Mouse (Mus musculus) lung, embryonic 14.5 days (tissue): ENCODE data around the gene Slc5a2. TPM values are rescaled to one million over a fixed set of nuclear protein-coding genes. Genes with fewer than 3 reads are reported as not detected.
A peak's percentile ranks its signal among the peaks of the same experiment; 100 is the strongest.

Experiments
- ATAC-seq: fragments of 200-750 bp; cut with Nextera tagmentation; 2 replicates; pipeline ENCODE4 v1.8.0; 2017; ENCODE audit warnings: mild to moderate bottlenecking, moderate TSS enrichment, moderate library complexity; ENCODE audit not compliant: insufficient read depth
- DNase-seq: peaks from one replicate; pipeline ENCODE4 v3.0.0-alpha.2; 2015
- H3K27ac ChIP-seq: fragments of 300-500 bp; sonication (generic); 2 replicates; pipeline ENCODE4 v1.5.1; 2014; ENCODE audit warnings: low read depth, mild to moderate bottlenecking, moderate library complexity
- H3K27me3 ChIP-seq: fragments of 300-500 bp; sonication (generic); 2 replicates; pipeline ENCODE4 v1.6.1; 2014; ENCODE audit warnings: low read length, control low read depth; ENCODE audit not compliant: insufficient read depth
- H3K36me3 ChIP-seq: fragments of 300-500 bp; sonication (generic); 2 replicates; pipeline ENCODE4 v1.6.1; 2014; ENCODE audit warnings: control low read depth; ENCODE audit not compliant: insufficient read depth
- H3K4me1 ChIP-seq: fragments of 300-500 bp; sonication (generic); 2 replicates; pipeline ENCODE4 v1.6.1; 2014; ENCODE audit warnings: antibody characterized with exemption, control low read depth; ENCODE audit not compliant: insufficient read depth
- H3K4me2 ChIP-seq: fragments of 300-500 bp; sonication (generic); 2 replicates; pipeline ENCODE4 v1.6.1; 2014; ENCODE audit warnings: mild to moderate bottlenecking
- H3K4me3 ChIP-seq: fragments of 300-500 bp; sonication (generic); 2 replicates; pipeline ENCODE4 v1.5.1; 2014; ENCODE audit warnings: low read depth, low read length
- H3K9ac ChIP-seq: fragments of 300-500 bp; sonication (generic); 2 replicates; pipeline ENCODE4 v1.6.1; 2014
- H3K9me3 ChIP-seq: fragments of 300-500 bp; sonication (generic); 2 replicates; pipeline ENCODE4 v1.6.1; 2016; ENCODE audit warnings: low read depth, low read length, control low read depth
- CTCF ChIP-seq: IDR thresholded peaks from 2 replicates; pipeline ENCODE4 v1.5.1; 2016; ENCODE audit warnings: antibody characterized with exemption, low read depth
- WGBS: fragments of 180-500 bp; shearing (Covaris S2); extraction: QIAGEN DNeasy Blood & Tissue Kit; methylation state at CpG from one replicate; pipeline ENCODE4 v1.1.7; 2014; 5-methylcytosine and 5-hydroxymethylcytosine counted together
- polyA plus RNA-seq: library from polyadenylated mRNA; unstranded; fragments of >200 nt; fragmentation: Nextera tagmentation; extraction: Ambion mirVana; gene quantifications from 2 replicates; pipeline ENCODE4 v1.2.1, GENCODE M21; 2014

The Slc5a2 gene
- polyA plus RNA-seq, 1 experiment from 2014 or later: 0.37 TPM

DNA sequence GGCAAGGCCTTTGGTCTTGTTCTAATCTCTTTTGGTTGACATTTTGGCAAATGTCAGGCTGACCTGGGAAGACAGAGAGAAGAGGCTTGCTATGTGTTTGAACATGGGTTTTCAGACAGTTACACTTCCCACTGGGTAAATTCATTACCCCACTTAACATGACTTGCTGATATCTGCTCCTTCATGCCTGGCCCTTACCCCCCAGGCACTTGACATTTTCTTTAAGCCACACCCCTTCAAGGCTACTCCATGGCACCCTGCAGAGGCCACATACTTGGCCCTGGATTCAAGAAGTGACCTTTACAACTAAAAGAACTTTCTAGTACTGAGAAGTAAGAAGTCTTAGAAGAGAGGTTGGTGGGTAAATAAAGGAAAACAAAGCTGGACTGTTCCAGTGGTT lies 42.4 kb downstream of the Slc5a2 start:
- H3K27me3 ChIP-seq: no peaks in the 10 kb centered on the region
- no peak overlapping the region for H3K9ac ChIP-seq
- ATAC-seq (no peak), DNase-seq (no peak)
- H3K36me3 ChIP-seq: no peaks in the 10 kb centered on the region
- H3K4me1 ChIP-seq: peaks cover 15% of the 10 kb centered on the region
- no peak overlapping the region for H3K4me2 ChIP-seq
- no peak overlapping the region for H3K27ac ChIP-seq
- no peak for TF ChIP-seq CTCF
- no peaks in the 10 kb centered on the region for H3K9me3 ChIP-seq
- H3K4me3 ChIP-seq: no peak overlapping the region

DNA sequence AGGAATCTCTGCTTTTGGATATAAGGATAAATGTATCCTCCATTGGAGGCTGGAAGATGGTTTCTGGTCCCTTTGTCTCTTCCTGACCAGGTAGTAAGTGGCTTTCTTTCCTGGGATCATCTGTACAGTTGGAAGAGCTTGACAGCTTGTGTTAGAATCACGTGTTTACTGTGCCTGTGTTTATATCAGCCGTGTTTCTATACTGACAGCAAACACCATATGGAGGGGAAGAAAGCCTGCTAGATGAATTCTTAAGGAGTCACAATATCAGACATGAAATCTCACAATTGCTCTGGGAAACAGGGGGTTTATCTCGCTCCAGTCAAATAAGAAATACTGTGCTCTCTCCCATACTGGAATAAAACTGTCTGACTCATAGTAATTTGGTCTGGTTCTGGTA lies 43.8 kb downstream of the Slc5a2 start:
- Histone ChIP-seq H3K4me3 (no peak overlapping the region), H3K36me3 (no peaks in the 10 kb centered on the region), H3K4me2 (no peak overlapping the region), H3K27me3 (no peaks in the 10 kb centered on the region), H3K9me3 (no peaks in the 10 kb centered on the region), H3K27ac (no peak overlapping the region), H3K4me1 (peaks cover 15% of the 10 kb centered on the region), H3K9ac (no peak overlapping the region)
- TF ChIP-seq CTCF: no peak
- WGBS: 37% methylated on average over 3 of the region's 3 CpGs
- ATAC-seq (no peak), DNase-seq (no peak)

DNA sequence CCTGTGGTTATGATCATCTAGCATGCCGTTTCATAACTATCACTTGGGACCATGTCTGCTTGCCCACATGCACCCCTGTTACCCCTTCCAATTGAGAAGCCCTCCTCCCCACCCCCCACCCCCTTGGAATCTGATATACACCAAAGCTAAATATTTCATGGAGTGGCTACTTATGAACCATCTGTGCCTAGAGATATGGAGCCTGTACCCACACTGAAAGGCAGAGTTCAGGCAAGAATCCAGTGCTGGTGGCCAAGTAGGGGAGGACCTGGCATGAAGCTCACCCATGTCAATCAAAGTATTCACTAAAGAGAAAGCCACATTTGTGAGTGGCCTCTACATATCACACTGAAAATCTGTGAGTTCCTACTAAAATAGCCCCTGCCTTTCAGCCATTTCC lies 44.3 kb downstream of the Slc5a2 start:
- H3K36me3 ChIP-seq: no peaks in the 10 kb centered on the region
- WGBS: 24% methylated on average over 1 of the region's 1 CpGs
- ATAC-seq (no peak), DNase-seq (peak; percentile 9)
- H3K9me3 ChIP-seq: no peaks in the 10 kb centered on the region
- no peak overlapping the region for H3K4me2 ChIP-seq
- no peak overlapping the region for H3K4me3 ChIP-seq
- H3K27me3 ChIP-seq: no peaks in the 10 kb centered on the region
- 0 out of 2 replicates have a peak overlapping the region, but pooled peaks have one; percentile 11 for H3K27ac ChIP-seq
- H3K4me1 ChIP-seq: peaks cover 15% of the 10 kb centered on the region
- TF ChIP-seq CTCF: no peak
- H3K9ac ChIP-seq: no peak overlapping the region

DNA sequence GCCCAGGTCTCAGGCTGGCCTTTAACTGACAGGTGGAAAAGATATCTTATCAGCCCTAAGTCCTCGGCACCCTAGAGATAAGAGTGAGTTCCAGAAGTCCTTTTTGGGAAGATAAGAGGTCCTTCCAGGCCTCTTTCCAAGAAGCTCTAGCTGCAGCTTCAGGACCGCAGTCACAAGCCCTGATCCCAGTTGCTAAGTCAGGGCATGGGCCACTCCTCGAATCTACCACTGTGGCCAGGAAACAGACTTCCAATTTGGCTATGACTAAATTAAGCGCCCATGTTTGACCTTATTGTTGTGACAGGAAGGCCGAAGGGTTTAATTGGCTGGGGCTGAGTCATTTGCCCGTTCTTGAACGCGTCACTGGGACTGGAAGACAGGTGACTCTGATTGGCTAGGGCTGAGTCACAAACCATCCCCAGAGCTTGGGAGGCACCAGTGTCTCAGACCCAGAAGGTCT lies 44.8 kb downstream of the Slc5a2 start:
- Histone ChIP-seq H3K9ac (no peak overlapping the region), H3K27ac (no peak overlapping the region), H3K4me2 (no peak overlapping the region), H3K4me1 (peaks cover 15% of the 10 kb centered on the region), H3K36me3 (no peaks in the 10 kb centered on the region), H3K9me3 (no peaks in the 10 kb centered on the region), H3K27me3 (no peaks in the 10 kb centered on the region), H3K4me3 (no peak overlapping the region)
- DNase-seq: peak; percentile 7
- 31% methylated on average over 8 of the region's 8 CpGs for WGBS
- ATAC-seq: no peak
- TF ChIP-seq CTCF: no peak

DNA sequence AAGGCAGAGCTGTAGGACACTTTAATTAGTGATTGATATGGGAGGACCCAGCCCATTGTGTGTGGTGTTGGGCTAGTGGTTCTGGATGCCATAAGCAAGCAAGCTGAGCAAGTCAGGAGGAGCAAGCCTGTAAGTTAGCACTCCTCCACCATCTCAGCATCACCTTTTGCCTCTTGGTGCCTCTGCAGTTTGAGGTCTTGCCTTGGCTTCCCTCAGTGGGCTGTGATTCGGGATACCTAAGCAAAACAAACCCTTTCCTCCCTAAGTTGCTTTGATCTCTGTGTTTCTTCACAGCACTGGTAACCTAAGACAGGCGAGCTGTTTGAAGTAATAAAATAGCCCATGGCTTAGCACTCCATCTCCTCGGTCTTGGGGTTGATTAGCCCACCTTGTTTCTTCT lies 45.8 kb downstream of the Slc5a2 start:
- peaks cover 15% of the 10 kb centered on the region for H3K4me1 ChIP-seq
- H3K27me3 ChIP-seq: no peaks in the 10 kb centered on the region
- no peaks in the 10 kb centered on the region for H3K36me3 ChIP-seq
- no peak for ATAC-seq
- DNase-seq: no peak
- no peak overlapping the region for H3K9ac ChIP-seq
- no peak overlapping the region for H3K4me2 ChIP-seq
- no peak for TF ChIP-seq CTCF
- H3K27ac ChIP-seq: no peak overlapping the region
- no peaks in the 10 kb centered on the region for H3K9me3 ChIP-seq
- WGBS: 51% methylated on average over 3 of the region's 3 CpGs
- H3K4me3 ChIP-seq: no peak overlapping the region

DNA sequence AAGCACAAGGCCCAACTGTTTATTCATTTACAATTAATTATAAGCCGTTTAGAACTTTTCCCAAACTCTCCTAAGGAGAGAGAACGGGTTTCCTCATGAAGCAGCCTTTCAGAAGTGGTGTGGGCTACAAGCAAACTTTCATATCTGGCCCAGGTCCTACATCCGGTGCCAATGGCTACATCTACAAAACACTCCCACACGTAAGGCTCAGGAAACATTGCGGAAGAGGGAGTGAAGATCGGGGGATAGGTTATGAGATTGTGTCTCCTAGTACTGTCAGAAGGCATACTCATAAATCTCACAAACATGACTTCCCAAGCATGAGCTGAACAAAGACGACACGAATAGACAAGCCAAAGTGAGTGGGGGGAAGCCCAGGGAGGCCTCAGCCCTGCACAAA lies 46.4 kb downstream of the Slc5a2 start:
- ATAC-seq (no peak), DNase-seq (peak; percentile 0)
- Histone ChIP-seq H3K4me1 (peaks cover 15% of the 10 kb centered on the region), H3K9ac (no peak overlapping the region), H3K4me3 (no peak overlapping the region), H3K4me2 (no peak overlapping the region), H3K36me3 (no peaks in the 10 kb centered on the region), H3K27me3 (no peaks in the 10 kb centered on the region), H3K27ac (no peak overlapping the region), H3K9me3 (no peaks in the 10 kb centered on the region)
- TF ChIP-seq CTCF: no peak
- WGBS: 61% methylated on average over 8 of the region's 8 CpGs

DNA sequence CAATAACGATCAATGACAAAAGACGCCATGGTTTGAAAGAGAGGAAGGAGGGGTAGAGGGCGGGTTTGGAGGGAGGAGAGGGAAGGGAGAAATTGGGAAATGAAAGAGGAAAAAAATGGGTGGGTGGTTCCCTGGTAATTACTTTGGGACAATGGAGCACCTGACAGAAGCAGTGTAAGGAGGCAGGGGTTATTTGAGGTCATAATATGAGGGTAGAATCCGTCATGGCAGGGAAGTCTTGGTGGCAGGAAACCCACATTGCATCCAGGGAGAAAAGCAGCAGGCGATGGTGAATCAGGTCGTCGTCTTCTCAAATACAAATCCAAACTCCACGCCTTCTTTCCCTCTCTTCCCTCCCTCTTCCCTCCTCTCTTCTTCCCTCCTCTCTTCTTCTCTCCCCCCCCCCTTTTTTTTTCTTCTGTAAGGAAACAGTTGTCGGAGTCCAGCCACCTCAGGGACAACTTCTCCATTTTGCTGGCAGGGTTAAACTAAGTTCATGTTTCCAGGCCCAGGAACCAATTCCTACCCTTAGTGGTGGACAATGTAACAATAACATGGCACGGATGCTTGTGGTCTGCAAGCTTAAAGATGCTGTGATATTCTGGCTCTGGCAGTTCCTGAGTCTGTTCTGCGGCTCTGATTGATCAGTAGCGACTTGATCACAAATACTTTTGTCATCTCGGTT lies 47.1 kb downstream of the Slc5a2 start:
- H3K4me1 ChIP-seq: peaks cover 15% of the 10 kb centered on the region
- no peaks in the 10 kb centered on the region for H3K27me3 ChIP-seq
- no peaks in the 10 kb centered on the region for H3K36me3 ChIP-seq
- no peaks in the 10 kb centered on the region for H3K9me3 ChIP-seq
- H3K27ac ChIP-seq: no peak overlapping the region
- H3K9ac ChIP-seq: no peak overlapping the region
- H3K4me3 ChIP-seq: no peak overlapping the region
- H3K4me2 ChIP-seq: no peak overlapping the region
- DNase-seq: peak; percentile 0
- no peak for ATAC-seq
- 73% methylated on average over 13 of the region's 13 CpGs for WGBS
- TF ChIP-seq CTCF: no peak
